Mouse (Mus musculus) T-helper 17 cell (primary cell): ENCODE results near the gene Trmt10b.

Experiments used
- in situ Hi-C, 2 experiments: fragments of 300-600 bp; cut with MboI, MseI; formaldehyde crosslinking; loops; 1 replicate in 1 of 2; 2 replicates in 1 of 2; pipeline ENCODE4 v1.15.1; 2025; ENCODE audit warnings: high pct_unique_total_duplicates in 2 of 2

The Trmt10b gene

DNA sequence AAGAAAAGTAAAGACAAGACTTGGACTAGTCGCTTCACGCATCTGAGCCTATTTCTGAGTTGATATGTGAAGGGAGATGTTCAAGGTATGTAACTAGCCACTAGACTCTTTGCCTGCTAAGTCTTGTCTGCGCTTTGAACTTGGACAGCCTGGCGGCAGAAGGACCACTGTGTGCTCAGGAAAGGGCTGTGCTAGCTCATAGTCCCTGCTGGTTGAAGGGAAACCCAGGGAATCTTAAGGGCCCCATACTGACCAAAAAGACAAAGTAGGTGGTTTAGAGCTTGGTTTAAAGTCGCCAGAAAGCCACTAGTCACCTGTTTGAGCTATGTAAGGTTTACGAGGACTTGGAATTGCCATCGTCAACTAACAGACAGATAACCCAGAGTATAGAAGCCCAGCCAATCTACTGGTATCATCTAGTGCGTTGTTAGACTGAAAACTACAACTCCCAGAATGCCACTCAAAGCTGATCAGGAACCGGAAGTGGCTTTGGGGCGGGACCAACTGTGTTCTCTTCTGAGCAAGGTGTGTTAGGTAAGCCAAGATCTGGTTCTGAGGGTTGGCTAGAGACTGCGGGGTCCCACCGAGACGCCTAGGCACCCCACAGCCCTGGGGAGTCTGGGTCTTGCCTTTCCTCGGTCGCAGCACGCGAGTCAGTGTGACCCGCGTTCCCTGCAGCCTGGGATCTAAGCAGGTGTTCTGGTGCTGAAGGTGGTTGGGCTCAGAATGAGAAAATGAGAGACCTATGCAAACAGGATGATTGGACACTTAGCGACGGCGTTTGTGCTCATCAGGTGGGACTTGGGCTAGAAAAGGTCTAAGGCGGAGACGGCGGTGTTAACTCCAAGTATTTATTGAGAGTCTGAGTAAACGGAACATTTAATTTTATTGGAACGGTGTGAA lies at the start of gene Trmt10b:
Gene Trmt10b, plus strand, starts transcription at position 466 of the 903 bp plus-strand sequence.
- in situ Hi-C loops: no loop called here

DNA sequence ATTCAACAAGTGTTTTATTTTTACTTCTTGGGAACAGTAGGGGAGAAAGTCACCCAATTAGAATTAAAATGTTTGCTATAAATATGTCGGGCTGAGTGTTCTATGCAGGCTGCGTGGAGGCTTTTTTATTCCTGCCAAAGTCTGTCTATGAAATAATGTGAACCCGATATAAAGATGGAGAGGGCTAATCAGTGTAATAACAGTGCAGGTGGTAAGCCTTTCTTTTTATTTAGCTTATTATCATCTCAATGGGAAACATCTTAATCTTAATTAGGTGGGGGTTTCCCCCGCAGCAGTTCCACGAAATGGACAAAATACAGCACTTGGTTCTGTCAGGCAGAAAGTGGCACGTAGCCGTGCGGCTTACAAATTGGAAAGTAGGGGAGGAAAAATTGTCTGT lies 45.7 kb upstream of the Trmt10b start:
- in situ Hi-C loops: no loop called here

- in situ Hi-C loops: no loop called here
Observed at GRCm38 (mm10) chr4:45252861-45253262, 44.1 kb upstream of the Trmt10b start.

- in situ Hi-C loops: no loop called here
Observed at GRCm38 (mm10) chr4:45253839-45254601, 42.9 kb upstream of the Trmt10b start.

DNA sequence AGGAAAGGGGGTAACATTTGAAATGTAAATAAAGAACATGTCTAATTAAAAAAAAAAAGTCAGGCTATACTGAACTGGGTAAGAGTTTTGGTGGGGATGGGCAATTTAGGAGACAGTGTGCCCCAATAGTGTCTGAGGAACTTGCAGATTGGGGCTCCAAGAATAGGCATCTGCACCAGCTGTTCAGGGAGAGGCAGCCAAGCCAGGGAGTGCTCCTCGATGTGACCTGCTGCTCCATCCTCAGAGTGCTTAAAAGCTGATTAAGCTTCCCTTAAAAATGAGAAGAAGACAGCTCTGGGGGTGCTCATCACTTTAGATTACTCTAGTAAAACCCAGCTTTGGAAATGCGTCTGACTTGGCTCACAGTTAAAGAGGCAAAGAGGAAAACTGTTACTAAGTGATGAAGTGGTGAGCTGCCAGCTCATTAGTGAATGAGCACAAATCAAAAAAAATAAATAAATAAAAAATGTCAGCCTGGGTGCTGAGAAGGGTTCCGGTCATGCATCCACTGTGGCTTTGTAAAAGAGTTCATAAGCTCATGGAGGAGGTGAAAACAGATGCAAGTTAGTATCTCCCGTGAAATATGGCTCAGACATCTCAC lies 37.6 kb upstream of the Trmt10b start:
- in situ Hi-C loops: no loop called here

GRCm38 (mm10) chr4:45261551-45261950 lies 35.4 kb upstream of the Trmt10b start:
- in situ Hi-C loops: no loop called here

- in situ Hi-C loops: no loop called here
Observed at GRCm38 (mm10) chr4:45267883-45268282, 29.0 kb upstream of the Trmt10b start.

GRCm38 (mm10) chr4:45271041-45271452 lies 25.9 kb upstream of the Trmt10b start:
- in situ Hi-C loops: no loop called here

DNA sequence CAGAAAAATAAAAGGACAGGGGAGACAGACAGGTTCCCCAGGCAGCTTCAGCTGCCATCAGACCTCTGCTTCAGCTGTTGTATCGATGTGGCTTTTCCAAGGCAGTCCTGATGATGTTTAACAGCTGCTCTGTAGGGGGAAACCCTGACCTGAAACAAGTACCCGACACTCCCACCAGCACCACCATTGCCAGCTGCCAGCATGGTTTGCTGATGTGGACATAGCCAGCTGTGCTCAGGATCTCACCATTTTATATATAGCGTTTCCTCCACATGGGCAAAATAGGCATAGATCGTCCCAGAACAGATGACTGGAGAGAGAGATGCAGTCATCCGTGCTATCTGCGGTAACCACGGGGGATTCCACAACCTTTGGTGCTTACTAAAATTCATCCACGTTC lies 21.2 kb upstream of the Trmt10b start:
- in situ Hi-C loops: loop anchor here in 1 of 2 experiments (5.0 kb wide), 1 partner anchor 163 kb away; no protein-coding TSS in a partner anchor

DNA sequence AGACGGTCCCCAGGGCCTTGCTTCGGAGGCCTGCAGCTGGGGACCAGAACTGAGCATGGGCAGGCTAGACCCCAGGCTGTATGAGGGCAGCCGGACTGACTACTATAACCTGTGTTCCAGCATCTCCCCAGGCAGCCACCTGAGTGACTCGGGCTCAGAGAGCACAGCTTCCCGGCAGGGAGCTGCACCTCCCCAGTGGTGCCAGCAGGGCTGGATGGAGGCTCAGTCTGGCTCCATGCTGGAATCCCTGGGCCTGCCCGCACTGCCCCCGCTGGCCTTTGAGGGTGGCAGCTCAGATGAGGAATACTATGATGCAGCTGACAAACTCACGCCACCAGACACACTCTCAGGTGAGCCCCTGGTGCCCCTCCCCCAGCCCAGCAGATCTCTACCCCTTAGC lies 17.6 kb upstream of the Trmt10b start:
- in situ Hi-C loops: loop anchor here in 1 of 2 experiments (5.0 kb wide), 1 partner anchor 167 kb away; no protein-coding TSS in a partner anchor

DNA sequence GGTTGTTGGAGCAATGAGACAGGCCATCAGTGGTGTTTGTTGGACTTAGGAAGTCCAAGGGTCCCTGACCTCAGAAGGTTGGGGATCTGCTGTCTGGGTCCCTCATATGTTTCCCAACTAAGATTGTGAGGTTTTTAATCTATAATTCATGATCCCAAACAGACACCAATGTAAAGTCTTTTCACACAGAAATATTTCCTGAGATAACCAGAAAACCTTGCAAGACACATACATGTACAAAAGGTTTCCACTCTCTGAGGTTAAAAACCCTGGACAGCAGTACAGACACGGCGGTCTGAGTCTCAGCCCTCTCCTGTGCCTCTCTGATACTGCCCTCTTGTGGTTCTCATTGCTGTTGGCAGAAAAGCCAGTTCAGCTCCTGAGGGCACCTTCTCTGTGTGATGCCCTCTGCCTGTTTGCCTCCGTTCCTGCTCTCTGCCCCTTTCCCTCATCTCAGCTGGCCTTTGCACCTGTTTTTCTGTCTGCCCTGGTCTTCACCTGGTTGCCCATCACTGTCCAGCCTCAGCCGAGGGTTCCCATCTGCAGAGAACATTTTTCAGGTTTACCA lies 16.9 kb upstream of the Trmt10b start:
- in situ Hi-C loops: loop anchor here (5.0 to 10.0 kb wide), 3 partner anchors 168 to 265 kb away; partner anchors contain the start of genes Polr1e (in 1 of the 2) and Zbtb5 (in 1 of the 2)

DNA sequence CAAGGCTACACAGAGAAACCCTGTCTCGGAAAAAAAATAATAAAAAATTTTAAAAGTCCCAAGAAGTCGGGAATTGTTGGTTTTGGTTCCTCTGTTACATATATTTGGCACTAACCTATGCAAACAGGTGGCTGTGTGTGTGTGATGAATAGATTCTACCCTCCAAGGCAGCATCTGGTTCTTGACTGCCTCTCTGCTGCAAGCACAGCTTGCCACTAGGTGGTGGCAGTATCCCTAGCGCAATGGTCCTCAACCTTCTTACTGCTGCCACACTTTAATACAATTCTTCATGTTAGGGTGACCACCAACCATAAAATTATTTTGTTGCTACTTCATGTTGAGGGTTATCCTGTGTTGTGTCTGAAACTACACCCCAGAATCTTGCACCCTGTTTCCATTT lies 10.6 kb upstream of the Trmt10b start:
- in situ Hi-C loops: loop anchor here in 1 of 2 experiments (10.0 kb wide), 1 partner anchor 272 kb away; the partner anchor contains the start of genes Polr1e and Zbtb5

DNA sequence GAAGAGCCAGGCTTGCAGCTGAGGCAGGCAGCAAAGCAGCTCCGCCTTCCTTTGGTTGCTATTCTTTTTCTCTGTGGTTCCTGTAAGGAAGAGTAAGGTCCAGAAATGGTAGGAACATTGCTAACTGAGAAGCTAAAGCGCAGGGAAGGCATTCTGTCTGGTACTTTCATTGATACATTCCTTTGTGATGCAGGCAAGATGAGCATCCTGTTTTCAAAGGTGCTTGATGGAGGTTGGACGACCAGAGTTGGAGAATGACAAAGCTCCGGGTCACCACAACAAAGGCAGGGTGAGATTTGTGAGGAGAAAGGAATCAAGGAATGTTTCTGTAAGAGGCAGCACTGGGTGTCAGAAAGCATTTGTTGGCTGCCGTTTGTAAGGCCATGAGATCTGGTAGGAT lies 9.0 kb upstream of the Trmt10b start:
- in situ Hi-C loops: loop anchor here in 1 of 2 experiments (10.0 kb wide), 1 partner anchor 273 kb away; the partner anchor contains the start of genes Polr1e and Zbtb5

- in situ Hi-C loops: no loop called here
Observed at GRCm38 (mm10) chr4:45305536-45305935, 8.6 kb downstream of the Trmt10b start.

DNA sequence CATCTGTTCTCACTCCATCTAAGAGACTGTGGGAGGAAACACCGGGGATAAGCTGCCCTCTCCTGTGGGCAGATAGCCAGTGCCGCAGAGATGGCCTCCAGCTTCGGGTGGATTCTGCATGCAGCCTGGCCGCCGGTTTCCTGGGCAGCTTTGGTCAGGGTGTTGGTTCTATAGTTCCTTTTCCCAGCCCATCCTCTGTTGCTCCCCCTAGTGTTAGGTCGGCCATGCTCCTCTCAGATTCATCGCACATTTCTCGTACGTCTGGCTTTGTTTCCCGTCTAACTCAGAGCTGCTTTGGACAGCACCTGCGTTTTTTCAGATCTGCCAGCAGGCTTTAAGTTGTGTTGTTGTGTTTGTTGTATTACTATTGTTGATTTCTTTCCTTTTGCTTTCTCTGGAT lies 11.1 kb downstream of the Trmt10b start:
- in situ Hi-C loops: no loop called here

- in situ Hi-C loops: no loop called here
Observed at GRCm38 (mm10) chr4:45308606-45309005, 11.7 kb downstream of the Trmt10b start.

DNA sequence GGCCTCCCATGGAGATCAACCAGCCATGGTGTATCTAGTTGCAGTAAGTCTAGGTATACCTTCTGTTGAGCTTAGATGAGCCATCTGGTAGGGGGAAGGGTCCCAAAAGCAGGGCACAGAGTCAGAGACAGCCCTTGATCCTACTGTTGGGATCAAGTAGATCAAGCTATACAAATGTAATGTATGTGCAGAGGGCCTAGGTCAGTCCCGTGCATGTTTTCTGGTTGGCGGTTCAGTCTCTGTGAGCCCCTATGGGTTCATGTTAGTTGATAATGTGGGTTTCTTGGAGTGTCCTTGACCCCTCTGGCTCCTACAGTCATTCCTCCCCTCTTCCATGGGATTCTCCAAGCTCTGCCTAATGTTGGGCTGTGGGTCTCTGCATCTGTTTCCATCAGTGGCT lies 14.1 kb downstream of the Trmt10b start:
- in situ Hi-C loops: no loop called here

DNA sequence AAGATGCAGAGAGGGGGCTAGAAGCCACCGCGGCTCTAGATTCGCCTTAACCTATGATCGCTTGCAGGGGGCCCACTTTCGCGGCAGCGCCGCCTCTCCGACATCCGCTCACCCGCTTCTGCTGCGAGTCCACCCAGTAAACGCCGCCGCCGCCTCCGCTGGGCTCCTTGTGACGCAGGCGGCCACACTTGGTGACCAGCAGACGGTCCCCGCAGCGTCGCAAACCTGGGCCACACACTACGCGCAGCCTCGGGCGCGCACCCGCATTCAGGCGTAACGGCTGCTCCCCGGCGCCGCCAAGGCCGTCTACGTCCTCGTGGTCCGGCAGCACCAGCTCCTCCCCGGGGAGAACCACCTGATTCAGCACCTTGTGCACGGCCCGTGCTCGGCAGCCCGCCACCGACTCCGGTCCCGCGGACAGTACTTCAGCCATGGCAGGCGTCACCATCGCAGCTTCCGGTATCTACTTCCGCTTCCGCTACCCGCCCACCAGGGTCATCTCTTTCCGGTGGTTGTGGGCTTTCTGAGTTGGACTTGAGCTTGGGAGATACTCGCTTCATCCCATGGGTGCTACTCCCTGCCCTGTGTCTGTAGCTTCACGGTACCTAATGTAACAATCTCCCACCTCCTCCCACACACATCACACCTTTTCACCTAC lies 23.4 kb downstream of the Trmt10b start:
- in situ Hi-C loops: no loop called here

GRCm38 (mm10) chr4:45331139-45331538 lies 34.2 kb downstream of the Trmt10b start:
- in situ Hi-C loops: loop anchor here in 1 of 2 experiments (25.0 kb wide), 1 partner anchor 1144 kb away; no protein-coding TSS in a partner anchor

DNA sequence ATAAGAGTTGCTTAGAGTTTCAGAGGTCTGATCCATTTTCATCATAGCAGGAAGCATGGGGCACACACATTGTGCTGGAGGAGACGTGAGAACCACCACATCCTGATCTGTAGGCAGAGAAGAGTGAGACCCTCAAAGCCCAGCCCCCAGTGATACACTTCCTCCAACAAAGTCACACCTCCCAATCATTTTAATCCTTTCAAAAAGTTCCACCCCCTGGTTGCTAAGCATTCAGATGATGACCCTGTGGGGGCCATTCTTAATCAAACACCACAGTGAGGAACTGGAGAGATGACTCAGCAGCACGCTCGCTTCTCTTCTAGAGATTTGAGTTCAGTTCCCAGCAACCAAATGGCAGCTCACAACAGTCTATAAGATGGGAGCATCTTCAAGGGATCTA lies 35.5 kb downstream of the Trmt10b start:
- in situ Hi-C loops: loop anchor here in 1 of 2 experiments (25.0 kb wide), 1 partner anchor 1145 kb away; no protein-coding TSS in a partner anchor
